Mouse (Mus musculus): ENCODE measurements at regions not wholly inside any gene's neighbourhood (a gene's known extent, or its start where the extent isn't known, plus 50 kb on each side); places are given as distances from the start of the nearest gene placed in this dataset.

- TF ChIP-seq POLR2A (IDR thresholded peaks at IDR 0.05; ENCODE audit: borderline replicate concordance, low read depth, low read length) (no peak), CTCF (IDR thresholded peaks at IDR 0.05; ENCODE audit: low read depth, low read length) (no peak)
Measured at GRCm38 (mm10) chr17:83985916-83986578, 138.3 kb upstream of the Haao start.
